In genomic region chr12:69295651-69296050, GRCm38 (mm10) we compare ENCODE assay signal across 8 mouse cellular contexts. TPM values are rescaled to one million over a fixed set of nuclear protein-coding genes. Genes with fewer than 3 reads are reported as not detected.
DNase-seq lines count a peak whose midpoint lies in the region; ATAC-seq lines count a peak whose summit lies in the region.

No protein-coding gene starts in this region.

- H3K4me1 ChIP-seq in lung, embryonic 16.5 days (replicated peaks; ENCODE audit: control insufficient read depth, insufficient read depth, low read length), result peaks cover 19% of the 10 kb centered on the region
- peaks cover 22% of the 10 kb centered on the region for H3K4me1 ChIP-seq in hindbrain, embryonic 12.5 days
- peaks cover 21% of the 10 kb centered on the region for H3K4me1 ChIP-seq in midbrain, embryonic 16.5 days (ENCODE audit: control insufficient read depth, insufficient read depth, low read length)

- peak overlapping the region; percentile 96 for H3K9ac ChIP-seq in lung, embryonic 16.5 days (ENCODE audit: low read length)
- 0 out of 2 replicates have a peak overlapping the region, but pooled peaks have one; percentile 99 for H3K9ac ChIP-seq in hindbrain, embryonic 12.5 days
- H3K9ac ChIP-seq in midbrain, embryonic 16.5 days (ENCODE audit: low read depth, low read length), result peak overlapping the region; percentile 99; the same call in 1 of the 2 replicates

- H3K4me2 ChIP-seq in lung, embryonic 16.5 days (ENCODE audit: low read depth, low read length), result peak overlapping the region; percentile 78
- H3K4me2 ChIP-seq in hindbrain, embryonic 12.5 days (replicated peaks), result peak overlapping the region; percentile 75
- peak overlapping the region; percentile 66 for H3K4me2 ChIP-seq in midbrain, embryonic 16.5 days (ENCODE audit: low read length)

- no peak overlapping the region for H3K4me3 ChIP-seq in lung, embryonic 16.5 days (ENCODE audit: low read length)
- no peak overlapping the region for H3K4me3 ChIP-seq in hindbrain, embryonic 12.5 days
- peak overlapping the region; percentile 99; the same call in 1 of the 2 replicates for H3K4me3 ChIP-seq in midbrain, embryonic 16.5 days (ENCODE audit: low read depth, low read length)

- ATAC-seq in lung, embryonic 16.5 days (ENCODE audit: low read depth), result no peak
- no peak for ATAC-seq in hindbrain, embryonic 12.5 days (ENCODE audit: low FRiP score)
- ATAC-seq in midbrain, embryonic 16.5 days, result no peak

- no peak overlapping the region; the same call in 1 of the 2 replicates for H3K27ac ChIP-seq in lung, embryonic 16.5 days (ENCODE audit: low read length)
- H3K27ac ChIP-seq in hindbrain, embryonic 12.5 days, result peak overlapping the region; percentile 99
- peak overlapping the region; percentile 96 for H3K27ac ChIP-seq in midbrain, embryonic 16.5 days (ENCODE audit: low read length)

- WGBS in lung, embryonic 16.5 days, result 76% methylated on average over 4 of the region's 4 CpGs
- 79% methylated on average over 4 of the region's 4 CpGs for WGBS in hindbrain, embryonic 12.5 days
- 78% methylated on average over 4 of the region's 4 CpGs for WGBS in midbrain, embryonic 16.5 days

- no peak for DNase-seq in lung, adult 18-20 months
- peak; percentile 16 to 33 for DNase-seq in cerebellum, postnatal 36 days
- no peak for DNase-seq in retina, postnatal 1 day
- DNase-seq in embryo, embryonic 10.5 days (ENCODE audit: low spot score), result no peak
- DNase-seq in right cerebral cortex, adult 18-20 months, result no peak

- no peaks in the 10 kb centered on the region for H3K9me3 ChIP-seq in lung, embryonic 16.5 days (ENCODE audit: control insufficient read depth, low read length)
- H3K9me3 ChIP-seq in hindbrain, embryonic 12.5 days (replicated peaks), result no peaks in the 10 kb centered on the region
- no peaks in the 10 kb centered on the region for H3K9me3 ChIP-seq in midbrain, embryonic 16.5 days (replicated peaks; ENCODE audit: control insufficient read depth, low read length, poor library complexity, severe bottlenecking)

- no peaks in the 10 kb centered on the region for H3K27me3 ChIP-seq in lung, embryonic 16.5 days (ENCODE audit: control insufficient read depth, insufficient read depth, low read depth, low read length)
- no peaks in the 10 kb centered on the region for H3K27me3 ChIP-seq in hindbrain, embryonic 12.5 days
- H3K27me3 ChIP-seq in midbrain, embryonic 16.5 days (ENCODE audit: control insufficient read depth, insufficient read depth, low read depth, low read length), result no peaks in the 10 kb centered on the region

- H3K36me3 ChIP-seq in lung, embryonic 16.5 days (ENCODE audit: control insufficient read depth, insufficient read depth, low read length), result no peaks in the 10 kb centered on the region; the same call in 1 of the 2 replicates
- peaks cover 7% of the 10 kb centered on the region for H3K36me3 ChIP-seq in hindbrain, embryonic 12.5 days
- H3K36me3 ChIP-seq in midbrain, embryonic 16.5 days (ENCODE audit: control insufficient read depth, insufficient read depth, low read length), result peaks cover 3% of the 10 kb centered on the region

RNA-seq across cellular contexts. Expression of gene Klhdc2, which starts 0.8 kb away (rescaled TPM):
- polyA plus RNA-seq in lung, embryonic 16.5 days (2015; fragmentation: Nextera tagmentation; extraction: Ambion mirVana), result 98.4 and 103 TPM in 2 replicates
- polyA plus RNA-seq in hindbrain, embryonic 12.5 days (2016; fragmentation: Nextera tagmentation; extraction: Ambion mirVana), result 257 and 262 TPM in 2 replicates
- polyA plus RNA-seq in midbrain, embryonic 16.5 days (2015; fragmentation: Nextera tagmentation; extraction: Ambion mirVana), result 282 and 300 TPM in 2 replicates

RNA-seq across cellular contexts. Expression of gene Klhdc1, which starts 54.7 kb away (rescaled TPM):
- 6.2 and 7.8 TPM in 2 replicates for polyA plus RNA-seq in lung, embryonic 16.5 days (2015; fragmentation: Nextera tagmentation; extraction: Ambion mirVana)
- 5.8 and 6.6 TPM in 2 replicates for polyA plus RNA-seq in hindbrain, embryonic 12.5 days (2016; fragmentation: Nextera tagmentation; extraction: Ambion mirVana)
- polyA plus RNA-seq in midbrain, embryonic 16.5 days (2015; fragmentation: Nextera tagmentation; extraction: Ambion mirVana), result 15.6 and 19.3 TPM in 2 replicates

Comparison
In these comparisons a context has a peak if more than half of its experiments do, and no peak if none do; other contexts are left out.
1. DNase-seq: peak in cerebellum, postnatal 36 days (2 of 2); none in lung, adult 18-20 months (0 of 2), retina, postnatal 1 day (single experiment), embryo, embryonic 10.5 days (single experiment) and right cerebral cortex, adult 18-20 months (single experiment).
2. Peak in every context shown above with its lines, with median percentiles within 50 percentile points of each other: H3K4me2 ChIP-seq and H3K9ac ChIP-seq.